Mouse (Mus musculus) cerebellum, postnatal 4 days (tissue): ENCODE results near the gene Dppa3.

Source experiments
- DNase-seq, 2 experiments: peaks; one replicate each; pipeline ENCODE4 v3.0.0; 2022; ENCODE audit warnings: low spot score in 2 of 2, mixed read lengths in 1 of 2

Dppa3 gene

DNA sequence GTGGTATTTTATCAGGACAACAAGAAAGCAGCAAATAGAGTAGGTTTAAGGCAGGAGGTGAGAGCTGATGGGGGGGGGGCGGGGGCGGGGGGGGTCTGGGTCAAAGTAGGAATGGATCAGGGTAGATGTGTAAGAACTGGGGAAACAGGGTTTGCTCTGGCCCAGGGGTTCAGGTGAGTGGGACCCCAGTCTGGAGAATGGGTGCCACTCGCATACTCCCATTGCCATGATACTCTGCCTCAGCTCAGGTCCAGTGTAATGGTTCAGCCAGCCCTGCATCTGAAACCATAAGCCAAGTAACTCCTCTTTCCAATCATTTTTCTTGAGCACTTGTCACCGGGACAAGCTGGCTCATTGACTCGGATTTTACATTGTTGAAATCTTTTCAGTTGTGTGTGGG lies 42.6 kb downstream of the Dppa3 start:
- DNase-seq: no peak

GRCm38 (mm10) chr6:122669406-122670200 lies 43.4 kb downstream of the Dppa3 start:
- DNase-seq: peak; percentile 99

- DNase-seq: peak in 1 of 2 experiments; percentile 25
These were observed 44.0 kb downstream of the Dppa3 start for GRCm38 (mm10) chr6:122670201-122670551.

DNA sequence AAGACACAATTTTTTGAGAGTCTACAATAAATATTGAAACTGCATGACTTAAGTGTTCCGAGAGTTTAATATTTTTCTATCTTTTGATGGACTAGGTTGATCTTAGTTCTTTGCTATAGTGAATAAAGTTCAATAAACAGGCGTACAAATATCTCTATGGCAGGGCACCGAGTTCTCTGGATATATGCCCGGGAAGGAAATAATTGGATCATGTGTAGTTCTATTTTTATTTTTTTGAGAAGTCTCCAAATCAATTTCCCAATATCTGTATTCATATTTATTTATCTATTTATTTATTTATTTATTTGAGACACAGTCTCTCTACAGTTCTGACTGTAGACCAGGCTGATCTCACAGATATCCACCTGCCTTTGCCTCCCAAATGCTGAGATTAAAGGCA lies 44.6 kb downstream of the Dppa3 start:
- no peak for DNase-seq

DNA sequence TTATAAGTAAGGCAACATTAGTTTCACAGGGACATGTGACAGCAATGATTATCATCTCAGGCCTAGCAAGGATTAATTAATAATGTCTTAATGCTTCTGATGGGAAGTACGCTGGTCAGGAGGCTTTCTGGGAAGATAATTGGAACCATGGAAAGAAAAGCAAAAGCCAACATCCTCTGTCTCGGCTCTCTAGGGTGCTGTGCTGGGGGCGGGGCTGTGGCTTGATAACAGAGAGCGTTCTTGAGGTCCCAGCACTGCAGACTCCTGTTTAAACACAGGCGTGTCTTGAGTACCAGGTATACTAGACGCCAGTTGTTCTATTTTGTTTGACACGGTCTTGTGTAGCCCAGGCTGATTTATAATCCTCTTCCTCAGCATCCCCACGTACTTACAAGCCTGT lies 46.5 kb downstream of the Dppa3 start:
- no peak for DNase-seq
